Mouse (Mus musculus): Measurements from ENCODE around the gene Fbxw8. TPM values are rescaled to one million over a fixed set of nuclear protein-coding genes. Genes with fewer than 3 reads are reported as not detected.
A peak's percentile ranks its signal among the peaks of the same experiment; 100 is the strongest.

Gene Fbxw8
- total RNA-seq (2021) = 10 to 100 TPM; 47.3 to 51.4 TPM
- long read RNA-seq, experiment 1, full-length matches to known transcripts = 107 of 123 reads
- long read RNA-seq, experiment 1, partial matches to known transcripts = 7 of 123 reads
- long read RNA-seq, experiment 1, other reads (novel, unspliced or antisense) = 9 of 123 reads
- long read RNA-seq, experiment 2, full-length matches to known transcripts = 64 of 90 reads
- long read RNA-seq, experiment 2, partial matches to known transcripts = 12 of 90 reads
- long read RNA-seq, experiment 2, other reads (novel, unspliced or antisense) = 14 of 90 reads

- DNase-seq (ENCODE audit: low spot score in 2 of 2) = peak; percentile 85 to 87
These were observed at the start of gene Fbxw8 for GRCm38 (mm10) chr5:118154839-118155564. Fbxw8 (minus strand) TSS chr5:118155464.

- no peak for DNase-seq (ENCODE audit: low spot score in 2 of 2)
These were observed 49.6 kb upstream of the Fbxw8 start for GRCm38 (mm10) chr5:118204675-118205440.

GRCm38 (mm10) chr5:118199670-118200069 is 44.4 kb upstream of the Fbxw8 start:
- DNase-seq (ENCODE audit: low spot score in 2 of 2) = no peak

- no peak for DNase-seq (ENCODE audit: low spot score in 2 of 2)
These were observed 42.2 kb upstream of the Fbxw8 start for GRCm38 (mm10) chr5:118197421-118197820.

GRCm38 (mm10) chr5:118192221-118192620 is 37.0 kb upstream of the Fbxw8 start:
- no peak for DNase-seq (ENCODE audit: low spot score in 2 of 2)

GRCm38 (mm10) chr5:118190491-118190890 is 35.2 kb upstream of the Fbxw8 start:
- DNase-seq (ENCODE audit: low spot score in 2 of 2) = no peak

GRCm38 (mm10) chr5:118188356-118188755 is 33.1 kb upstream of the Fbxw8 start:
- no peak for DNase-seq (ENCODE audit: low spot score in 2 of 2)

- no peak for DNase-seq (ENCODE audit: low spot score in 2 of 2)
These were observed 31.8 kb upstream of the Fbxw8 start for GRCm38 (mm10) chr5:118186903-118187633.

GRCm38 (mm10) chr5:118177640-118178039 is 22.4 kb upstream of the Fbxw8 start:
- DNase-seq (ENCODE audit: low spot score in 2 of 2) = no peak

- no peak for DNase-seq (ENCODE audit: low spot score in 2 of 2)
These were observed 19.9 kb upstream of the Fbxw8 start for GRCm38 (mm10) chr5:118175137-118175536.

GRCm38 (mm10) chr5:118174310-118175009 is 19.2 kb upstream of the Fbxw8 start:
- no peak for DNase-seq (ENCODE audit: low spot score in 2 of 2)

GRCm38 (mm10) chr5:118172078-118172723 is 16.9 kb upstream of the Fbxw8 start:
- no peak for DNase-seq (ENCODE audit: low spot score in 2 of 2)

- no peak for DNase-seq (ENCODE audit: low spot score in 2 of 2)
These were observed 16.4 kb upstream of the Fbxw8 start for GRCm38 (mm10) chr5:118171665-118172064.

- no peak for DNase-seq (ENCODE audit: low spot score in 2 of 2)
These were observed 15.7 kb upstream of the Fbxw8 start for GRCm38 (mm10) chr5:118170888-118171529.

GRCm38 (mm10) chr5:118169222-118170221 is 14.3 kb upstream of the Fbxw8 start:
- peak in 1 of 2 experiments; percentile 14 for DNase-seq (ENCODE audit: low spot score in 2 of 2)

GRCm38 (mm10) chr5:118167561-118167995 is 12.3 kb upstream of the Fbxw8 start:
- DNase-seq (ENCODE audit: low spot score in 2 of 2) = no peak

- no peak for DNase-seq (ENCODE audit: low spot score in 2 of 2)
These were observed 10.2 kb upstream of the Fbxw8 start for GRCm38 (mm10) chr5:118165462-118165861.

GRCm38 (mm10) chr5:118164581-118164980 is 9.3 kb upstream of the Fbxw8 start, which contains the start of gene Hrk:
Hrk (plus strand) TSS chr5:118164648.
- DNase-seq (ENCODE audit: low spot score in 2 of 2) = no peak
